21 mouse cellular contexts compared by ENCODE assay signal in genomic region chrX:140624875-140625594, GRCm38 (mm10). TPM values are rescaled to one million over a fixed set of nuclear protein-coding genes. Genes with fewer than 3 reads are reported as not detected.
A peak's percentile ranks its signal among the peaks of the same experiment; 100 is the strongest.
DNase-seq lines count a peak whose midpoint lies in the region; ATAC-seq and TF ChIP-seq lines count a peak whose summit lies in the region.
"Had no signal": no experiment of that assay in that cellular context is flagged by ENCODE, and none has a peak within 500 bp of the region (broad histone marks: within the 10 kb centered on the region; RNA-seq: fewer than 3 reads in every experiment).

No protein-coding gene starts in this region.

- H3K4me3 ChIP-seq in lung, embryonic 14.5 days (ENCODE audit: low read depth, low read length), result no peak overlapping the region
- H3K4me3 ChIP-seq in liver, embryonic 13.5 days (replicated peaks), result no peak overlapping the region
- H3K4me3 ChIP-seq in stomach, postnatal 0 days (ENCODE audit: low read depth, low read length), result no peak overlapping the region
- no peak overlapping the region for H3K4me3 ChIP-seq in forebrain, embryonic 13.5 days
- no peak overlapping the region for H3K4me3 ChIP-seq in neural tube, embryonic 15.5 days (replicated peaks)
- H3K4me3 ChIP-seq: embryonic facial prominence, embryonic 15.5 days; forebrain, embryonic 10.5 days; heart, embryonic 10.5 days; layer of hippocampus, adult 2 months; liver, embryonic 15.5 days had no signal

- H3K36me3 ChIP-seq in lung, embryonic 14.5 days (ENCODE audit: insufficient read depth), result no peaks in the 10 kb centered on the region
- no peaks in the 10 kb centered on the region for H3K36me3 ChIP-seq in liver, embryonic 13.5 days
- no peaks in the 10 kb centered on the region for H3K36me3 ChIP-seq in stomach, postnatal 0 days (ENCODE audit: control insufficient read depth, insufficient read depth, low read length)
- no peaks in the 10 kb centered on the region for H3K36me3 ChIP-seq in forebrain, embryonic 13.5 days (ENCODE audit: poor library complexity, severe bottlenecking)
- H3K36me3 ChIP-seq in neural tube, embryonic 15.5 days, result no peaks in the 10 kb centered on the region
- H3K36me3 ChIP-seq: embryonic facial prominence, embryonic 15.5 days; forebrain, embryonic 10.5 days; G1E; heart, embryonic 10.5 days; liver, embryonic 15.5 days had no signal

- ATAC-seq in lung, embryonic 14.5 days (ENCODE audit: insufficient read depth), result no peak
- no peak for ATAC-seq in liver, embryonic 13.5 days (ENCODE audit: low read depth)
- ATAC-seq in stomach, postnatal 0 days (ENCODE audit: low FRiP score, low TSS enrichment), result no peak
- ATAC-seq in forebrain, embryonic 13.5 days, result no peak
- ATAC-seq in neural tube, embryonic 15.5 days (ENCODE audit: low FRiP score), result no peak

- no peaks in the 10 kb centered on the region for H3K4me1 ChIP-seq in lung, embryonic 14.5 days (ENCODE audit: insufficient read depth)
- H3K4me1 ChIP-seq in liver, embryonic 13.5 days (replicated peaks), result no peaks in the 10 kb centered on the region
- no peaks in the 10 kb centered on the region for H3K4me1 ChIP-seq in stomach, postnatal 0 days (replicated peaks; ENCODE audit: control insufficient read depth, insufficient read depth)
- no peaks in the 10 kb centered on the region for H3K4me1 ChIP-seq in forebrain, embryonic 13.5 days
- no peaks in the 10 kb centered on the region for H3K4me1 ChIP-seq in neural tube, embryonic 15.5 days
- H3K4me1 ChIP-seq: embryonic facial prominence, embryonic 15.5 days; forebrain, embryonic 10.5 days; liver, embryonic 15.5 days had no signal

- no peak overlapping the region for H3K4me2 ChIP-seq in lung, embryonic 14.5 days
- 0 out of 2 replicates have a peak overlapping the region, but pooled peaks have one; percentile 19 for H3K4me2 ChIP-seq in liver, embryonic 13.5 days
- H3K4me2 ChIP-seq in stomach, postnatal 0 days (replicated peaks; ENCODE audit: low read depth), result no peak overlapping the region
- H3K4me2 ChIP-seq in forebrain, embryonic 13.5 days, result no peak overlapping the region
- no peak overlapping the region for H3K4me2 ChIP-seq in neural tube, embryonic 15.5 days
- H3K4me2 ChIP-seq: embryonic facial prominence, embryonic 15.5 days; liver, embryonic 15.5 days had no signal

- H3K27me3 ChIP-seq in lung, embryonic 14.5 days (ENCODE audit: insufficient read depth, low read length), result no peaks in the 10 kb centered on the region
- H3K27me3 ChIP-seq in liver, embryonic 13.5 days, result no peaks in the 10 kb centered on the region
- no peaks in the 10 kb centered on the region for H3K27me3 ChIP-seq in stomach, postnatal 0 days (ENCODE audit: control insufficient read depth, insufficient read depth, low read length)
- H3K27me3 ChIP-seq in forebrain, embryonic 13.5 days, result peaks cover 15% of the 10 kb centered on the region; the same call in 1 of the 2 replicates
- H3K27me3 ChIP-seq in neural tube, embryonic 15.5 days (replicated peaks), result peaks cover 8% of the 10 kb centered on the region; the same call in 1 of the 2 replicates

- no peak overlapping the region for H3K27ac ChIP-seq in lung, embryonic 14.5 days (ENCODE audit: low read depth)
- H3K27ac ChIP-seq in liver, embryonic 13.5 days, result no peak overlapping the region
- no peak overlapping the region for H3K27ac ChIP-seq in stomach, postnatal 0 days (replicated peaks)
- H3K27ac ChIP-seq in forebrain, embryonic 13.5 days, result no peak overlapping the region
- no peak overlapping the region for H3K27ac ChIP-seq in neural tube, embryonic 15.5 days (replicated peaks)
- H3K27ac ChIP-seq: embryonic facial prominence, embryonic 15.5 days; forebrain, embryonic 10.5 days; heart, embryonic 10.5 days; kidney, postnatal 0 days; layer of hippocampus, adult 2 months; liver, embryonic 15.5 days had no signal

- no peak for TF ChIP-seq EP300 in stomach, postnatal 0 days (optimal IDR thresholded peaks at IDR 0.05)

- DNase-seq in lung, embryonic 14.5 days, result peak; percentile 5
- DNase-seq in lung, postnatal 4 days, result no peak
- peak; percentile 47 for DNase-seq in R1 (ENCODE audit: low read depth, low spot score)
- DNase-seq in liver, embryonic 13.5 days, result no peak
- DNase-seq in stomach, postnatal 0 days (ENCODE audit: low spot score), result peak; percentile 13
- DNase-seq in heart, postnatal 25 days (ENCODE audit: low spot score), result no peak
- DNase-seq: adrenal gland, postnatal 25 days; cerebellum, adult 18-20 months; embryo, embryonic 11 days; gastrocnemius, postnatal 14 days; left cerebral cortex, postnatal 4 days; midbrain, embryonic 14.5 days had no signal

- TF ChIP-seq CTCF in lung, embryonic 14.5 days (IDR thresholded peaks at IDR 0.05; ENCODE audit: low read depth), result no peak
- TF ChIP-seq CTCF in stomach, postnatal 0 days (IDR thresholded peaks at IDR 0.05; ENCODE audit: low read depth), result no peak

- H3K9me3 ChIP-seq in lung, embryonic 14.5 days (ENCODE audit: low read depth, low read length), result no peaks in the 10 kb centered on the region
- H3K9me3 ChIP-seq in liver, embryonic 13.5 days (replicated peaks), result no peaks in the 10 kb centered on the region
- H3K9me3 ChIP-seq in stomach, postnatal 0 days (ENCODE audit: control insufficient read depth, low read length), result no peaks in the 10 kb centered on the region
- no peaks in the 10 kb centered on the region for H3K9me3 ChIP-seq in forebrain, embryonic 13.5 days (replicated peaks)
- no peaks in the 10 kb centered on the region for H3K9me3 ChIP-seq in neural tube, embryonic 15.5 days (replicated peaks)
- H3K9me3 ChIP-seq: embryonic facial prominence, embryonic 15.5 days; forebrain, embryonic 10.5 days; G1E; heart, embryonic 10.5 days; liver, embryonic 15.5 days had no signal

- intact Hi-C loops in heart, postnatal 25 days (cut with DNase I), result no loop called here

- no peak overlapping the region for H3K9ac ChIP-seq in lung, embryonic 14.5 days
- no peak overlapping the region for H3K9ac ChIP-seq in liver, embryonic 13.5 days
- no peak overlapping the region for H3K9ac ChIP-seq in stomach, postnatal 0 days (ENCODE audit: low read length)
- H3K9ac ChIP-seq in forebrain, embryonic 13.5 days, result no peak overlapping the region
- no peak overlapping the region for H3K9ac ChIP-seq in neural tube, embryonic 15.5 days (replicated peaks)
- H3K9ac ChIP-seq: embryonic facial prominence, embryonic 15.5 days; liver, embryonic 15.5 days had no signal

- WGBS in lung, embryonic 14.5 days, result 45% methylated on average over 12 of the region's 12 CpGs
- WGBS in liver, embryonic 13.5 days (ENCODE audit: insufficient replicate concordance), result 35% methylated on average over 12 of the region's 12 CpGs
- WGBS in stomach, postnatal 0 days, result 52% methylated on average over 12 of the region's 12 CpGs
- 71% methylated on average over 12 of the region's 12 CpGs for WGBS in forebrain, embryonic 13.5 days
- WGBS in neural tube, embryonic 15.5 days, result 67% methylated on average over 12 of the region's 12 CpGs

RNA-seq across cellular contexts. Expression of gene Tsc22d3, which starts 24.6 kb away (rescaled TPM):
- polyA plus RNA-seq in lung, embryonic 14.5 days (2014; fragmentation: Nextera tagmentation; extraction: Ambion mirVana), result 82.8 and 92.0 TPM in 2 replicates
- polyA plus RNA-seq in liver, embryonic 13.5 days (2015; fragmentation: Nextera tagmentation; extraction: Ambion mirVana), result 10.9 and 13.0 TPM in 2 replicates
- polyA plus RNA-seq in stomach, postnatal 0 days (2015; fragmentation: Nextera tagmentation; extraction: Ambion mirVana), result 69.7 and 77.3 TPM in 2 replicates
- 84.3 and 96.1 TPM in 2 replicates for polyA plus RNA-seq in forebrain, embryonic 13.5 days (2015; fragmentation: Nextera tagmentation; extraction: Ambion mirVana)
- total RNA-seq in heart, postnatal 25 days (2021), result 100 to 1,000 TPM; 130 to 184 TPM
- 128 and 132 TPM in 2 replicates for polyA plus RNA-seq in neural tube, embryonic 15.5 days (2015; fragmentation: Nextera tagmentation; extraction: Ambion mirVana)

RNA-seq across cellular contexts. Expression of gene Mid2, which starts 39.4 kb away (rescaled TPM):
- polyA plus RNA-seq in lung, embryonic 14.5 days (2014; fragmentation: Nextera tagmentation; extraction: Ambion mirVana), result 8.7 and 9.3 TPM in 2 replicates
- polyA plus RNA-seq in liver, embryonic 13.5 days (2015; fragmentation: Nextera tagmentation; extraction: Ambion mirVana), result 0.16 and 0.41 TPM in 2 replicates
- 4.5 and 5.0 TPM in 2 replicates for polyA plus RNA-seq in stomach, postnatal 0 days (2015; fragmentation: Nextera tagmentation; extraction: Ambion mirVana)
- 1.2 and 2.2 TPM in 2 replicates for polyA plus RNA-seq in forebrain, embryonic 13.5 days (2015; fragmentation: Nextera tagmentation; extraction: Ambion mirVana)
- 10 to 100 TPM; 14.7 to 17.8 TPM for total RNA-seq in heart, postnatal 25 days (2021)
- polyA plus RNA-seq in neural tube, embryonic 15.5 days (2015; fragmentation: Nextera tagmentation; extraction: Ambion mirVana), result 6.3 and 6.6 TPM in 2 replicates
- polyA plus RNA-seq: G1E had no signal

Comparison
In these comparisons a context has a peak if more than half of its experiments do, and no peak if none do; other contexts are left out.
1. DNase-seq: peak in lung, embryonic 14.5 days (single experiment), R1 (single experiment) and stomach, postnatal 0 days (single experiment); none in lung, postnatal 4 days (0 of 2), liver, embryonic 13.5 days (single experiment) and heart, postnatal 25 days (single experiment).